Mouse (Mus musculus): ENCODE results near the gene Kcnj14.

The Kcnj14 gene

GRCm38 (mm10) chr7:45766764-45767163 is 57.8 kb downstream of the Kcnj14 start:
- DNase-seq (ENCODE audit: low spot score): no peak

Data from ovary, postnatal 36 days (tissue).